Mouse (Mus musculus) lung, postnatal 10 days (tissue): Measurements from ENCODE around the gene Gba.
A peak's percentile ranks its signal among the peaks of the same experiment; 100 is the strongest.
"Not testable (repeated sequence)": the region's sequence is repeated elsewhere in the genome, so short reads cannot be mapped to it uniquely, and the experiment has no call there.

Experiments used
- DNase-seq: peaks from one replicate; pipeline ENCODE4 v3.0.0; 2021

Gba gene

GRCm38 (mm10) chr3:89202253-89203141, at the start of gene Gba:
Gba (plus strand) TSS chr3:89202928.
- DNase-seq = peak; percentile 90

- no peak for DNase-seq
These were observed 45.8 kb upstream of the Gba start for GRCm38 (mm10) chr3:89156951-89157350.

- DNase-seq = no peak
These were observed 44.1 kb upstream of the Gba start for GRCm38 (mm10) chr3:89158651-89159050.

GRCm38 (mm10) chr3:89159211-89159610, 43.5 kb upstream of the Gba start:
- DNase-seq = peak; percentile 79

GRCm38 (mm10) chr3:89159616-89160344, 42.9 kb upstream of the Gba start, which contains the start of gene Hcn3:
Hcn3 (minus strand) TSS chr3:89160196.
- DNase-seq = peak; percentile 69

- not testable (repeated sequence) for DNase-seq
These were observed 41.5 kb upstream of the Gba start for GRCm38 (mm10) chr3:89161207-89161606.

GRCm38 (mm10) chr3:89161786-89162185, 40.9 kb upstream of the Gba start:
- DNase-seq = no peak

- DNase-seq = no peak
These were observed 39.6 kb upstream of the Gba start for GRCm38 (mm10) chr3:89163123-89163522.

- no peak for DNase-seq
These were observed 39.0 kb upstream of the Gba start for GRCm38 (mm10) chr3:89163643-89164245.

GRCm38 (mm10) chr3:89164506-89165267, 38.0 kb upstream of the Gba start, which contains the start of gene Clk2:
Clk2 (plus strand) TSS chr3:89164795.
- DNase-seq = peak; percentile 96

- DNase-seq = no peak
These were observed 37.4 kb upstream of the Gba start for GRCm38 (mm10) chr3:89165268-89165870.

GRCm38 (mm10) chr3:89166945-89167344, 35.8 kb upstream of the Gba start:
- DNase-seq = no peak

GRCm38 (mm10) chr3:89174844-89175243, 27.9 kb upstream of the Gba start:
- no peak for DNase-seq

- DNase-seq = no peak
These were observed 27.2 kb upstream of the Gba start for GRCm38 (mm10) chr3:89175544-89175943.

- DNase-seq = no peak
These were observed 26.3 kb upstream of the Gba start for GRCm38 (mm10) chr3:89176421-89176820.

- peak; percentile 89 for DNase-seq
These were observed 25.3 kb upstream of the Gba start, which contains the start of gene Scamp3 for GRCm38 (mm10) chr3:89177242-89178106. Scamp3 (plus strand) TSS chr3:89177473.

- DNase-seq = no peak
These were observed 24.7 kb upstream of the Gba start for GRCm38 (mm10) chr3:89178107-89178385.

- no peak for DNase-seq
These were observed 23.7 kb upstream of the Gba start for GRCm38 (mm10) chr3:89179056-89179455.

GRCm38 (mm10) chr3:89181749-89182500, 20.8 kb upstream of the Gba start:
- no peak for DNase-seq

GRCm38 (mm10) chr3:89182531-89183057, 20.1 kb upstream of the Gba start:
- DNase-seq = no peak
